Mouse (Mus musculus) c-Kit-negative CD71-positive TER-119-positive erythroid progenitor cells, embryonic 14.5 days (primary cell): ENCODE data around the gene Nmt1.
A peak's percentile ranks its signal among the peaks of the same experiment; 100 is the strongest.

Source experiments
- DNase-seq: peaks from one replicate; pipeline ENCODE4 v3.0.0-alpha.2; 2013; ENCODE audit warnings: low read depth, low spot score

Nmt1 gene

DNA sequence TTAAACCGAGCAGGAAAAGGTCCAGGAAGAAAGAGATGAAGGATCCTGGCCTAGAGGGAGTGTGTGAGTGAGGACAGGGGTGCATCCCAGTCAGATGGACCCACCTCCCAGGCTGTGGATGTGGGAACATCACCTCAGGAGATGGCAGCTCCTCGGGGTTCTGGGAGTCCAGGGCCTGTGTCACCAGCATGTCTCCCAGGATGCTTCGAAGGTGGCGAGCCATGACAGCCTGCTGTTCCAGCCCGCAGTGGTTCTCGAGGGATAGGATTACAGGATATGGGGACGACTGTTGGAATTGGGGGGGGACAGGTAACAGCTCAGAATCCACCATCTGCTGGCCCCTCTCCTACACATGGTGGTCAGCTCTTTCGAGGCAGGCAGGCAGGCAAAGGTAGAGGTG is 48.6 kb downstream of the Nmt1 start:
- DNase-seq: no peak

DNA sequence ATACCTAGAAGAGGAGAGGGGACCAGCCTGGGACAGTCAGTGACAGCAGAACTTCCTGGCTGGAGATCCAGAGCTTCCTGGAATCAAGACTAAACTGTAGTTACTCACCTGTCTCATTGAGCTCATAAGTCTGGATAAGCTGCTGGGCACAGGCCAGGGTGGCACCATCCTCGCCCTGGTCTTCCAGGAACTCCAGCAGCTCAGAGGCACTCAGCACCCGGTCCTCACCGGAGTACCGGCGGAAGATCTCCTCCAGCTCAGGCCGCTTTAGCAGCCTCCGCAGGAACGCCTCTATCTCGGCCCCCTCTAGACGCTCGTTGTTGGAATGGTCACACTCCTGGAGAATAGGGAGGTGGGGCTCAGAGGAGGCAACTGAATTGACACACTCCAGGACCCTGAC is 50.1 kb downstream of the Nmt1 start:
- no peak for DNase-seq

DNA sequence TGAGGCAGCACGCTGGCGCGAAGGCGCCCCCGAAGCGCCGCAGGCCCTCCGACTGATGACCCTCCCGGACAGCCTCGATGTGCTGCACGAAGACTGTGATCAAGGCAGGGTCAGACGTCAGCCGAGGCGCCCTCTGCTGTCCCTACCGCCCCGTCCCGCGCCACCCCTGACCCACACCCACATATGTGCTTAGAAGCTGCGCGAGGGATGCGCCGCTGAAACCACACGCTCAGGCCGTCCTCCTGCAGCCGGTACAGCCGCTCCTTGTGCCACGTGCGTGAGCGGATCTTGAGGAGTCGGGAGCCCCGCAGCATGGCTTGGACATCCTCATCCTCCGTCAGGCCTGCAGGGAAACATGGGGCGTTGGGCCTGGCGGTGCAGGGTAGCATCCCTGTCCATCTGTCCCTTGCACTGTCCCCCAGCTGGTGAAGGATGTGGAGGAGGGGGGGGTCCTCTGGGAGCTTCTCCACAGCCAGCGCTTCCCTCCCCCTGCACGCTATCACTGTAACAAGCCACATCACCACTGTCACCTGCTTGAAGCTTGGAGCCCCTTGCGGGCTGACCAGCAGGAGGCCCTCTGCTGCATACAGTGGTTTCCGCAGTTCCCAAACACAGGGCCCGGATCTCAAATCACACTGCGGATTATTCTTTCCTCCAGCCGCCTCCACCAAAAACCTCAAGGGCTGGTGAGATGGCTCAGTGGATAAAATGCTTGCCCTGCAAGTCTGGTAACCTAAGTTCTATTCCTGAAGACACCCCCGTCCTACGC is 52.5 kb downstream of the Nmt1 start:
- no peak for DNase-seq

DNA sequence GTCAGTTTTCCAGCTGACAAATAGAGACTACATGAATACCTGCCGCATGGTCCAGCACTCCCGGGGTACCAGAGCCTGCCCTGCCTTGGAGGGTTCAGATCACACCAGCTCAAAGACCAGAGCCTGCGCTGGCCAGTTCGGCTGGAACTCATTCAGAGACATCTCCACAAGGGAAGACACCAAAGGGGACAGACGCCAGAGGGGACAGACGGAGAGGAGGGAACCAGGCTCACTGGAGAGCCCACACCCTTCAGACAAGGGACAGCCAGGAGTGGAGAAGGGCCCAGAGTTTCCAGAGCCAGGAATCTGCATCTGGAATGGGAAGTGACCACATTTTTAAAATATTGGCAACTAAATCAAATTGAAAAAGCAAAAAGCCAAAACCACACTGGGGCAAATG is 53.6 kb downstream of the Nmt1 start:
- no peak for DNase-seq

DNA sequence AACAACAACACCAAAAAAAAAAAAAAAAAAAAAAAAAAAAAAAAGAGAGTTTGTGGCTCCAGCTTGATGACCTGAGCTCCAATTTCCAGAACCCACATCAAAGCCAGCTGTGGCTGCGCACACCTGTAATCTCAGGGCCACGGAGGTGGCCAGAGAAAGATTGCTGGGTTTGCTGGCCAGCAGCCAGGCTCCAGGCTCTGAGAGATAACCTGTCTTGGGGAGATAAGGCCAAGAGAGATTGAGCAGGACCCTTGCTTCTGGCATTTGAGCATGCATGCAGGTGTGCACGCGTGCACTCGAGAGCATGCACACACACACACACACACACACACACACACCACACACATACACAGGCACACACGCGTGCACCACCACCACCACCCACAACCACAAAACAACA is 65.3 kb downstream of the Nmt1 start:
- no peak for DNase-seq

DNA sequence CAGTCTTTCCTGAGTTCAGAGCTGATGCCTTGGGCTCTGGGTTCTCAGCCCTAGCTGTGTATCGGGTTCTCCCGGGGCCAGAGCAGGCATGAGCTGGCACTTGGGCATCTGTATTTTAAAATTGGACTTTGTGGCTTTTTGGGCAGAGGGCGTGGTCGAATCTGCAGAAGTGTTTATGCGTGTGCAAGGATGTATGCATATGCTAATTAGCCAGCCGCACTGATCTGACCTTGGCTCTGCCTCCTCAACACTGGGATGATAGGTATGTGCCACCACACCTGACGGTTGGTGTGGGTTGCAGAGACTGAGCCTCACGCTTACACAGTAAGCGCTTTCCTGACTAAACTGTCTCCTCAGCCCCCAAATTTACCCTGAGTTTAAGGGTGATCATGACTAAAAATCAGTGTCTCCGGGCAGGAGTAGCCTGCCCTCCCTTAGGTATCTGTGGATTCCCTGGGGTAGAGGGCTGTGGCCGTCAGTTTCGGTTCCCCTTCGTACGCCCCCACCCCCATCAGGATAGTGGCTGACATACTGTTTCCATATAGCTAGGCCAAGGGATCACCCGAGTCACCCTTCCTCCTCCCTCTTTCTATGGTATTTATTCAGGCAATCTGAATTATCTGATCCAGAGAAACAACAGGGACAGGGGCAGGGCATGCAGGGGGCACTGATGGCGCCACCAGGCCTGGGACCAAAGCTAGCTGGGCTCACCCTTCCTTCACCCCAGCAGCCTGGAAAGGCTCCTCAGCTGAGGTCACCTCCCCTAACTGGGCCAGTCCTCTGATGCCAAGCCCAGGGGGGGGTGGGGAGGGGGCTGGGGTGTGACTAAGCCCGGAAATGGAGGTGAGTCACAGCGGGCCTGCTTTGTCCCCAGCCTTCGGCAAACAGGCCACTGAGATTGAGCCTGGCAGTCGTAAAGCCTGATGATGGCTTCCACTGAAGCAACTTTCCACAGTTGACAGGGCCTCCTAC is 66.2 kb downstream of the Nmt1 start:
- DNase-seq: no peak

DNA sequence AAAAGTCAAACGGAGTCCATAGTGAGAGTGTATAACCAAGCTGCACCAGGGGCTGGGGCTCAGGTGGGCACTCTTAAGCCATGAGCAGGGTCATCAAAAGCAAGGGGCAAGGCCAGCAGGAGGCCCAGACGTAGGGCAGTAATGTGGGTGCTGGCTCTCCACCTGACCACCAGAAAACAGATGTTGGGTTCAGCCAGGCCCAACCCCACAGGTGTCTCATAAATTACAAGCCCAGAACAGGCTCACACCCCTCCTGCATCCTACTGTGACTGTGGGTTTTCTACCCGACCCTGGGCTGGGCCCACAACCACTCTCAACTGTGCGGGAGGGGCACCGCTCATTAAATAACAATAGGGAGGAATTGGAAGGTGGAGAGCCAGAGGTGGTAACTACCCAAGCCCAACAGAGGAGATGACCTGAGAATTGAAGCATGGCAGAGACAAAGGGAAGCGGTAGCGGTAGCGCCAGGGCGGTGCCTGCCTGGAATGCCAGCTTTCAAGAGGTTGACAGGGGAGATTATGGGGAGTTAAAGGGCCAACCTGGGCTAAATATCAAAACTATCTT is 67.2 kb downstream of the Nmt1 start:
- DNase-seq: no peak

DNA sequence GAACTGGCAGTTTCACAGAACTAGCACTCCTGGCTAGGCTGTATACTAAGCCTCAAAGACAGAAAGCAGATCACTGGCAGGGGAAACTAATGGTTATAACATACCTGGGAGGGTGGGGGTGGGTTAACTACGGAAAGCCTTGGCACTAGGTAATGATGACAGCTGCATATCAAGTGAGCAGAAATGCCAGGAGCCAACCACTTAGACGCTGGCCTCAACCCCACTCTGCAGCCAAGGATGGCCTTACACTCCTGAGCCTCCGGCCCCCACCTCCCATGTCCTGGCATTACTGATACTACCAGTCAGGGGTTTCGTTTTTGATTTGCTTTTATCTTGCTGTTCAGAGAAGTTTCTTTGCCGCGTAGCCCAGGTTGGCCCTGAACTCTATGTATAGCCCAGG is 67.8 kb downstream of the Nmt1 start:
- DNase-seq: no peak

DNA sequence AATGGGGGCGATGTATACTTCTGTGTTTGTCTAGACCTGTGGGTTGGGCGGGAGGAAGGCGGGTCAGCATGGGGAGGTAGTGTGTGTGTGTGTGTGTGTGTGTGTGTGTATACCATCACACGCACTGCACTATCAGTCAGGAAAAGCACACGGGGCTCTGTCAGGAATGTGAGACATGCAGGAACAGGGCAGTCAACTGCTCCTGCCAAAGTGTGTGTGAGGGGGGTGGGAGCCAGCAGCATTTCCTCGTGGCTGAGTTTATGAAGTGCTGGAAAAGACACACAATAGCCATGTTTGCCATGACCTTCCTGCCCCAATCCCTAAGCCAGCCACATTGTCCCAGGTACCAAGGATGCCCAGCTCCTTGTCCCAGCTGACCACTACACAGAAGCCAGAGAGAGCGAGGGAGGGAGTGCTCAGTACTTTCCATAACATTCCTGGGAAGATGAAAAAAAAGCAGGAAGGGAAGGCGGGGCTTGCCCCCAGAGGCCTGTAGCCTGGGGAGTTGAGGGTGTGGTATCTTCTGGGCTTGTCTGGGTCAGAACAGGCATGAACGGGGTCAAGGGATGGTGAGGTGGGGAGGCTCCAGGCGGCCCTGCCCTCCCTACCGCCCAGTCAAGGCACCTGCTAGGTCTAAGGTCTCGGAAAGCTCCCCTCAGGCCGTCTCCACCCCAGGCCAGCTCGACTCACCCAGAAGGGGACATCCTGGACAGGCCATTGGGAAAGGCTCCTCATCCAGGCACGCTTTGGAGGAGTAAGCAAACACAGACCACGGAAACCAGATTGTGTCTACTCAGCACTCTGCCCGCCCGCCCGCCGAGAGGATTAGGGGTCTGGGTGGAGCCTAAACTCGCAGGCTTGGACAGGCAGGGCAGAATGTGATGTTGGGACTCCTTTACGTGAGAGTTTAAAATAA is 69.2 kb downstream of the Nmt1 start:
- no peak for DNase-seq

DNA sequence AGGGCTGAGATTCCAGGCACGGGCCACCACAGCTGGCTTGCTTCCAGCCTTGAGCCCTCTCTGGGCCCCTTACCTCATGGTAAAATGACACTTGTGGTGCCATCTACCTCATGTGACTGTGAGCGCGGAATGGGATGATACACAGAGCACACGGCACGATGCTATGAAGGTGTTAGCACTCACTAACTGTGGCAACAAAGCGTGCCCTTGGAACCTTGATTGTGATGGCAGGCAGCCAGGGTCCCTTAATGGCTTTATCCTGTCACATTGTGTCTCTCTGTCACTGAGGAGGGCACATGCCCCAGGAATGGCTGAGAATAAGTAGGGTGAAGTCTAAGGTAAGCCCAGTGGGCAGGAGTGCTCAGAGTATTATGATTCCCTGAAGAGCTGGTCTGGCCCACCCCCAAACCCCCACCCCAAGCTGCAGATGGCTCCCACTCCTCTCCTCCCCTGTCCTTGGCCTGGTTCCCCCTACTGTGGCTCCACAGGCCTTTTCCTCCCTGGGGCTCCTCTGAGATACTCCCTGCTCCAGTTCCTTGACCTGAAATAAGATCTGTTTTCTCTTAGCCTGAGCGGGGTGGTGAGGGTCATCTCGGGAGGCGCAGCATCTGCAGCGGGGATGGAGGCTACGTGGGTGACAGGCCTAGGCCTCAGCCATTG is 70.7 kb downstream of the Nmt1 start:
- DNase-seq: no peak

DNA sequence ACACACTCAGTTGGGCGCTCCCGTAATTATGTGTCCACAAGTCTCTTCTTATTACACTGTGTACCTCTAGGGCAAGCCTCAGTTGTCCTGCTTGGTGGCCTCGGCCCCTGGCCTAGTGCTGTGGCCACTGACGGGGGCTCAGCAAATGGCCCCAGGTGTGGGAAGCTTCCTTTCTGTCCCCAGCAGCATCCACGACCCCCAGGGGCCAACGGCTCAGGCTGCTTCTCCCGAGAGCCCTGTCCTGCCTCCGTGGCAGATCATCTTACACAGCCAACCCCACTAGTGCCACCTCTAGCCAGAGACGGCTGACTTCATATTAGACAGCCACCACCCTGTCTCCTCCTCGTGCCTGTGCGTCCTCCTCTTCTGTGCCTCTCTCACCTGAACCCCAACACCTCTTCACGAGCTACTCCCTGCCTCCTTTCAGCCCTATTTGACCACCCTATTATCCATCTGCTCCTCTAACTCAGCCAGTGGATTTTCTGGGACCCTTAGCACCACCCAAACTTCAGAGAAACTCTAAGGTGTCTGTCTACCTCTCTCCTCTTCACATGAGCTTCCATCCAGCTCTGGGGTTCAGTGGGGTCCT is 71.5 kb downstream of the Nmt1 start:
- DNase-seq: no peak

DNA sequence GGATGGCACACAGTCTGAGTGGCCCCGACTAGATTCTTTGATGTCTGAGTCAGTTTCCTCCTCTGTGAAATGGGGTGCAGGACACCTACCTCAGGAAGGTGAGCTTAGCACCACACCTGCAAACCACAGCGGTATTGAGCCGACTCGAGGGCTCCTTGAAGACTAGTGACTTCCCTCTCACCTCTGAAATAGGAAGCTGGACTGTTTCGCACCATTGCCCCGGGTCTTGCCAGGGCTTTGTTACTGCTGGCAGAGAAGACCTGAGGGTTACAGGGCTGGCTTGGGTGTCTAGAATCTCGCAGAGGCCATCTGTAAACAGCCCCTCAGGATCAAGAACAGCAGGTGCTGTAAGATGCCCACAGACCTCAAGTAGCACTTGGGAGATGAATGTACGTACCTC is 72.4 kb downstream of the Nmt1 start:
- DNase-seq: no peak

DNA sequence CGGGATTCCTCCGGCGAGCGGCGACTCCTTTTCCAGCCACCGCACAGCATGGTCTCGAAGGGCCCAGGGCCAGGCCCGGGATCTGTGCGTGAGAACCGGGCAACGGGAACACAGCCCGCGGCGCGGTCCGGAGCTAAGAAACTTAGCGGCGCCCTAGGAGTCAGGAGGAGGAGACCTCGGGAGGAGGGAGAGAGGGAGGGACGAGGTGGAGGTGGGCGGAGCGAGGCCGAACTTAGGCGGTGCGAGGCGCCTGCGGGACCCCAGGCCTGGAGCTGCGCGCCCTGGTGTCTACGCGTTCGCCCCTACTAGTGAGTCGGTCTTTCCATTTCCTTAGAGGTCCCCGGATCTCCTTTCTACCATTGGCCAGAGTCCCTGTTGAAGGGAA is 73.5 kb downstream of the Nmt1 start, which contains the start of the genes Plcd3 and Acbd4:
Gene Plcd3 (minus strand): TSS at position 178 of the 385 bp plus-strand sequence.
Gene Acbd4 (plus strand): TSS at position 202 of the 385 bp plus-strand sequence.
- peak; percentile 56 for DNase-seq

DNA sequence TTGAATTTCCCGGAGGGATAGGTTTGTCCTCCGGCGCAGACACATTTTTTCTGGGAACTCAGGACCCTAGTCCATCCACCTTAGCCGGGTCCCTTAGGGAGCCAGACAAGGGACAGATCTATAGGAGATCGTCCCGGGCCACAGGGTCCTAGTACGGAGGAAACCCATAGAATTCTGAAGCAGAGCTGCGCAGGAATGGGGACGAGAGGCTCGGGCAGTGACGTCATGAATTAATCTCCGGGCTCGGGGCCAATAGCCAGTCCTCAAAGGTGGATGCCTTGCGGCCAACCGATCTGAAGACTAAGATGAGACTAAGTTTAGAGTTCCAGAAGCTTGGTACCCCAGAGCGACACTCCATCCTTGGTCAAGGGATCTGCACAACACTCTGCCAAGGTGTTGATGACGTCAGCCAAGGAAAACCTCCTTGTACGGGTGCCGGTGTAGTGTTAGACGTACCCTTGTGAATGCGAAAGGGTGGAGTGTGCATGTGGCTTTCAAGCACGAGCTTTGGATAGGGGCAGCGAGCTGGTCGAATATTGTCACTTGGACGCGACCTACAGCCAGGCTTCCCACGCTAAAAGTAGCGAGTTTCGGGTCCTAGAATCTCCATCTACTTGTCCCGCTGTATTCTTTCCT is 74.0 kb downstream of the Nmt1 start:
- peak; percentile 52 for DNase-seq

DNA sequence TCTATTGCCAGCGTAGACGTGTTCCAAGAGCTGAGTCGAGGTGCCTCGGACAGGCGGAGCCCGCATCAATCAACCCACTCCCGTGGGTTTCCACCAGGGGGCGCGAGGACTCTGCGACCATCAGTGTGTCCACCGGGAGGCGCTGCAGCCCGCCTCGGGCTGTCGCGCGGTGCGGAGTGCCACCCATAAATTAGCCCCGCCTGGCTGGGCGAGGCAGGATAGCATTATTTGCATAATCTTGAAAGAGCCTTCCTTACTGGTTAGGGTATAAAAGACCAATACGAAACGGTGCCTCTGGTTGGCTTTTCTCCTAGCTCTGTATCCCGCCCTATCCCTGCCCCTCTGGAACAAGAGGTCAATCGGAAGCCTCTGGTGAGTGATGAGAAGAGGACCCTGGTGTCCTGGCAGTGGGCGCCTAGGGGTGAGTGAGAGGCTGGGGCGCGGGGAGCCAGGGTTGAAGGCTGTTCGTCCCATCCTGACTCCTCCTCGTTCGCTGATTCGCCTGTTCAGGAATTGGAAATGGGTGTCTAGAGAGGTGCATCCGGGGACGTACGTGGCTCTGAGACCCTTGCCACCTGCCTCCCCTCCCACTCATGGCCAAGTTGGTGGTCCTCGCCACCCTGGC is 74.8 kb downstream of the Nmt1 start:
- DNase-seq: peak; percentile 96

DNA sequence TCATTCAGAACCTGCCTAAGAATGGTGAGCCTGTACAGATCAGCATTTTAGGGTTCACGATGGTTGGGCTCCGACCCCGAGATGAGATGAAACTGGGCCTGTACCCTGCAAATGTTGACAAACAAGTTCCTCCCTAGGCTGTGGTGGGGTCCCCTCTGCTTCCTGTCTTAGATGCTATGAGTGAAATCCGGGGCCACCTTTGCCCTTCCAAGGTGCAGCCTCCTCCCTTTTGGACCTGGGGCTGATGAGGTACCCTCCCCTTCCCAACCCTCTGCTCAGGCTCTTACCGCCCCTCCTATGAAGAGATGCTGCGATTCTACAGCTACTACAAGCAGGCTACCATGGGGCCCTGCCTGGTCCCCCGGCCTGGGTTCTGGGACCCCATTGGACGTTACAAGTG is 75.6 kb downstream of the Nmt1 start:
- DNase-seq: no peak

DNA sequence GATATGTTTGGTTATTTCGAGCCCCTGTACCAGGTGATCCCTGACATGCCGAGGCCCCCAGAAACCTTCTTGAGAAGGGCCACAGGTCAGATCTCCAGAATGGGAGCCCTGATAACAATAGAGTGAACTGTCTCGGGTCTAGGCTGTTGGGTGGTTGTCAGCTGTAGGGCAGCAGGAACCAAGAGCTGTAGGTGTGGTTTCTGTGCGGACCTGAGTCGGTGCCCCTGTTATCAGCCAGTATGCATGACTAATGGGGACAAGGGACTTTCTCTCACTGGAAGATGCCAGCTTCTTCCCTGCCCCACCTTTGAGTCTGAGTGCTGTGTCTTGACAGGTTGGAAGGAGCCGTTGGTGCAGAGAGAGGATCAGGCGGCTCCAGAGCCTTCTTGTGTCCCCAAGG is 76.5 kb downstream of the Nmt1 start:
- DNase-seq: peak; percentile 78

DNA sequence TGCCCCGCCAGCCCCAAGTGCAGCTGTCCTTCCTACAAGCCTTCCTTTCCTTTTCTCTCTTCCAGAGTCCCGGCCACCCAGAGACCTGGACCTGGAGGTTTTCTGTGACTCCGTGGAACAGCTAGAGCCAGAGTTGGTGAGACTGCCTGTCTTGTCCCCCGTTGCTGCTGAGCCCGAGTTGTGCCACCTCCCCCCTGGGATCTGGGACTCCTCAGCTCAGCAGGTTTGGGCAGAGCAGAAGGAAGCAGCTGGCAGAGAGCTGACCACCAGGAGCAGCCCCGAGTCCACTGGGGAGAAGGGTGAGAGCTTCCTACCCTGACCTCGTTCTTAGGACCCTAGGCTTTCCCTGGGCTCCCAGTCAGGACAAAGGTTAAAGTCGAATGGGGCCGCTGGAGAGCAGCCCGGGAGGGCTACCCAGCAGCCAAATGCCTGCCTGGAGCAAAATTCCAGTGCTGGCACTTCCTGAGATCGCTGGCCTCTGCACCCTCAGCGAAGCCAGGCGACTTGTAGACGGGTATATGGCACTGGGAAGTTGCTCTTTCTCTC is 77.3 kb downstream of the Nmt1 start:
- DNase-seq: no peak

DNA sequence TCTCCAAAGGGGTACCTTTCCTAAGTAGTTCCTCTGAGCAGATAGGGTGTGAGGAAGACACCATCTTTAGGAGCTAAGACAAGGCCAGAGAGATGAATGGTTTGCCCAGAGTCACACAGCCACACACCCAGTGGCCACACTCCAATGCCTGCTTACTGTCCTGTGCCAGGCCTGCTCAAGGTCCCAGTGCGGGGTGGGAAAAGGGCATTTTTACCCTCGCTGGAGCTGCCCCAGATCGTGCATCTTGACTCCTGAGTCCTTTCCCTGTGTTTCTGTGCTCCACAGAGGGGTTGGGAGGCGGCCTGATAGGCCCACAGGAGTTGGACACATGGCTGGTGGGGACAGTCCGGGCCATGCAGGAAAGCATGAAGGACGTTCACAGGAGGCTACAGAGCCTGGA is 77.8 kb downstream of the Nmt1 start:
- DNase-seq: no peak
